Mouse (Mus musculus) lung, embryonic 14.5 days (tissue): ENCODE data around the gene Grik4. TPM values are rescaled to one million over a fixed set of nuclear protein-coding genes. Genes with fewer than 3 reads are reported as not detected.

Experiments used
- ATAC-seq: fragments of 200-750 bp; cut with Nextera tagmentation; 2 replicates; pipeline ENCODE4 v1.8.0; 2017; ENCODE audit warnings: mild to moderate bottlenecking, moderate TSS enrichment, moderate library complexity; ENCODE audit not compliant: insufficient read depth
- DNase-seq: peaks from one replicate; pipeline ENCODE4 v3.0.0-alpha.2; 2015
- H3K27ac ChIP-seq: fragments of 300-500 bp; sonication (generic); 2 replicates; pipeline ENCODE4 v1.5.1; 2014; ENCODE audit warnings: low read depth, mild to moderate bottlenecking, moderate library complexity
- H3K27me3 ChIP-seq: fragments of 300-500 bp; sonication (generic); 2 replicates; pipeline ENCODE4 v1.6.1; 2014; ENCODE audit warnings: low read length, control low read depth; ENCODE audit not compliant: insufficient read depth
- H3K36me3 ChIP-seq: fragments of 300-500 bp; sonication (generic); 2 replicates; pipeline ENCODE4 v1.6.1; 2014; ENCODE audit warnings: control low read depth; ENCODE audit not compliant: insufficient read depth
- H3K4me1 ChIP-seq: fragments of 300-500 bp; sonication (generic); 2 replicates; pipeline ENCODE4 v1.6.1; 2014; ENCODE audit warnings: antibody characterized with exemption, control low read depth; ENCODE audit not compliant: insufficient read depth
- H3K4me2 ChIP-seq: fragments of 300-500 bp; sonication (generic); 2 replicates; pipeline ENCODE4 v1.6.1; 2014; ENCODE audit warnings: mild to moderate bottlenecking
- H3K4me3 ChIP-seq: fragments of 300-500 bp; sonication (generic); 2 replicates; pipeline ENCODE4 v1.5.1; 2014; ENCODE audit warnings: low read depth, low read length
- H3K9ac ChIP-seq: fragments of 300-500 bp; sonication (generic); 2 replicates; pipeline ENCODE4 v1.6.1; 2014
- H3K9me3 ChIP-seq: fragments of 300-500 bp; sonication (generic); 2 replicates; pipeline ENCODE4 v1.6.1; 2016; ENCODE audit warnings: low read depth, low read length, control low read depth
- CTCF ChIP-seq: IDR thresholded peaks from 2 replicates; pipeline ENCODE4 v1.5.1; 2016; ENCODE audit warnings: antibody characterized with exemption, low read depth
- WGBS: fragments of 180-500 bp; shearing (Covaris S2); extraction: QIAGEN DNeasy Blood & Tissue Kit; methylation state at CpG from one replicate; pipeline ENCODE4 v1.1.7; 2014; 5-methylcytosine and 5-hydroxymethylcytosine counted together
- polyA plus RNA-seq: library from polyadenylated mRNA; unstranded; fragments of >200 nt; fragmentation: Nextera tagmentation; extraction: Ambion mirVana; gene quantifications from 2 replicates; pipeline ENCODE4 v1.2.1, GENCODE M21; 2014

Gene Grik4
- polyA plus RNA-seq, 1 experiment from 2014 or later = 2.2 TPM

GRCm38 (mm10) chr9:42962506-42962905 is 18.2 kb upstream of the Grik4 start:
- no peak for TF ChIP-seq CTCF
- Histone ChIP-seq H3K9ac (no peak overlapping the region), H3K9me3 (no peaks in the 10 kb centered on the region), H3K27ac (no peak overlapping the region), H3K36me3 (peaks cover 11% of the 10 kb centered on the region), H3K4me2 (no peak overlapping the region), H3K27me3 (no peaks in the 10 kb centered on the region), H3K4me1 (no peaks in the 10 kb centered on the region), H3K4me3 (no peak overlapping the region)
- ATAC-seq (no peak), DNase-seq (no peak)
- 85% methylated on average over 6 of the region's 6 CpGs for WGBS

- Histone ChIP-seq H3K36me3 (no peaks in the 10 kb centered on the region), H3K27me3 (no peaks in the 10 kb centered on the region), H3K4me3 (no peak overlapping the region), H3K9ac (no peak overlapping the region), H3K4me2 (no peak overlapping the region), H3K9me3 (no peaks in the 10 kb centered on the region), H3K4me1 (no peaks in the 10 kb centered on the region), H3K27ac (no peak overlapping the region)
- DNase-seq (peak; percentile 40), ATAC-seq (no peak)
- WGBS = 53% methylated on average over 7 of the region's 7 CpGs
- TF ChIP-seq CTCF = no peak
Observed at GRCm38 (mm10) chr9:42958401-42958800, 14.1 kb upstream of the Grik4 start.

- Histone ChIP-seq H3K9ac (no peak overlapping the region), H3K4me1 (no peaks in the 10 kb centered on the region), H3K4me2 (no peak overlapping the region), H3K4me3 (no peak overlapping the region), H3K36me3 (no peaks in the 10 kb centered on the region), H3K9me3 (no peaks in the 10 kb centered on the region), H3K27ac (no peak overlapping the region), H3K27me3 (0 out of 2 replicates have a peak, but pooled peaks cover 3% of the 10 kb centered on the region)
- ATAC-seq = no peak
- WGBS = 50% methylated on average over 1 of the region's 1 CpGs
- no peak for DNase-seq
- TF ChIP-seq CTCF = no peak
Observed at GRCm38 (mm10) chr9:42948381-42948780, 4.1 kb upstream of the Grik4 start.

GRCm38 (mm10) chr9:42945174-42945573 is 881 bp upstream of the Grik4 start:
- whole genome bisulfite sequencing = 64% methylated on average over 7 of the region's 7 CpGs
- H3K4me2 ChIP-seq = no peak overlapping the region

GRCm38 (mm10) chr9:42944536-42945006 is 278 bp upstream of the Grik4 start:
- H3K27me3 ChIP-seq = 0 out of 2 replicates have a peak, but pooled peaks cover 6% of the 10 kb centered on the region
- H3K4me1 ChIP-seq = no peaks in the 10 kb centered on the region
- H3K36me3 ChIP-seq = no peaks in the 10 kb centered on the region
- WGBS = 1% methylated on average over 52 of the region's 52 CpGs
- H3K9me3 ChIP-seq = no peaks in the 10 kb centered on the region
- peak; percentile 96 for DNase-seq
- H3K4me3 ChIP-seq = peak overlapping the region; percentile 78
- H3K27ac ChIP-seq = peak overlapping the region; percentile 30; the same call in 1 of the 2 replicates
- peak overlapping the region; percentile 98 for H3K4me2 ChIP-seq
- ATAC-seq = peak; percentile 92
- peak; percentile 98 for TF ChIP-seq CTCF
- peak overlapping the region; percentile 82 for H3K9ac ChIP-seq

More at GRCm38 (mm10) chr9:42945174-42945573, 881 bp upstream of the Grik4 start:
- H3K9me3 ChIP-seq = no peaks in the 10 kb centered on the region
- H3K27ac ChIP-seq = no peak overlapping the region
- no peak overlapping the region for H3K4me3 ChIP-seq
- no peak for TF ChIP-seq CTCF
- no peak for ATAC-seq
- H3K27me3 ChIP-seq = 0 out of 2 replicates have a peak, but pooled peaks cover 6% of the 10 kb centered on the region
- H3K9ac ChIP-seq = no peak overlapping the region
- DNase-seq = no peak
- no peaks in the 10 kb centered on the region for H3K36me3 ChIP-seq
- no peaks in the 10 kb centered on the region for H3K4me1 ChIP-seq

- DNase-seq (peak; percentile 48), ATAC-seq (peak; percentile 19; the same call in 1 of the 2 replicates)
- H3K4me1 ChIP-seq = no peaks in the 10 kb centered on the region
- H3K9ac ChIP-seq = peak overlapping the region; percentile 82
- WGBS = 7% methylated on average over 9 of the region's 9 CpGs
- no peaks in the 10 kb centered on the region for H3K9me3 ChIP-seq
- peak overlapping the region; percentile 98 for H3K4me2 ChIP-seq
- no peaks in the 10 kb centered on the region for H3K36me3 ChIP-seq
- peak; percentile 59 for TF ChIP-seq CTCF
- peak overlapping the region; percentile 78 for H3K4me3 ChIP-seq
- H3K27me3 ChIP-seq = 0 out of 2 replicates have a peak, but pooled peaks cover 6% of the 10 kb centered on the region
- H3K27ac ChIP-seq = peak overlapping the region; percentile 63; the same call in 1 of the 2 replicates
Observed at GRCm38 (mm10) chr9:42943057-42943529, 1.2 kb downstream of the Grik4 start.

GRCm38 (mm10) chr9:42942148-42942547 is 2.1 kb downstream of the Grik4 start:
- H3K27ac ChIP-seq = no peak overlapping the region; the same call in 1 of the 2 replicates
- 40% methylated on average over 4 of the region's 4 CpGs for WGBS

More at GRCm38 (mm10) chr9:42942148-42942547, 2.1 kb downstream of the Grik4 start:
- no peaks in the 10 kb centered on the region for H3K9me3 ChIP-seq
- no peak for TF ChIP-seq CTCF
- H3K27me3 ChIP-seq = 0 out of 2 replicates have a peak, but pooled peaks cover 6% of the 10 kb centered on the region
- DNase-seq (no peak), ATAC-seq (no peak)
- H3K4me3 ChIP-seq = no peak overlapping the region
- H3K36me3 ChIP-seq = no peaks in the 10 kb centered on the region
- H3K9ac ChIP-seq = no peak overlapping the region; the same call in 1 of the 2 replicates
- H3K4me1 ChIP-seq = no peaks in the 10 kb centered on the region
- H3K4me2 ChIP-seq = peak overlapping the region; percentile 98
